Mouse (Mus musculus) layer of hippocampus, postnatal 25 days (tissue): ENCODE results near the gene Gnaz. TPM values are rescaled to one million over a fixed set of nuclear protein-coding genes. Genes with fewer than 3 reads are reported as not detected.

Experiments
- DNase-seq, 2 experiments: peaks; one replicate each; pipeline ENCODE4 v3.0.0; 2022; ENCODE audit warnings: mixed read lengths in 2 of 2, low spot score in 1 of 2; ENCODE audit errors: extremely low spot score in 1 of 2
- total RNA-seq, 2 experiments: library from RNA; stranded (reverse); gene quantifications; 2 replicates each; pipeline ENCODE4 v1.2.3; 2021

Gnaz gene
- total RNA-seq, 2 experiments from 2014 or later: 99.3 to 109 TPM

- peak; percentile 73 to 83 for DNase-seq
Observed at GRCm38 (mm10) chr10:75060217-75060842, 93.4 kb downstream of the Gnaz start, which contains the start of gene Bcr. Gene Bcr, plus strand, starts transcription at chr10:75060592.

- no peak for DNase-seq
Observed at GRCm38 (mm10) chr10:75060843-75061235, 93.9 kb downstream of the Gnaz start.

GRCm38 (mm10) chr10:75061341-75062188 lies 94.6 kb downstream of the Gnaz start:
- no peak for DNase-seq

- no peak for DNase-seq
Observed at GRCm38 (mm10) chr10:75062189-75062561, 95.2 kb downstream of the Gnaz start.

GRCm38 (mm10) chr10:75062621-75063020 lies 95.6 kb downstream of the Gnaz start:
- no peak for DNase-seq

GRCm38 (mm10) chr10:75063301-75063965 lies 96.5 kb downstream of the Gnaz start:
- no peak for DNase-seq

GRCm38 (mm10) chr10:75065691-75066090 lies 98.7 kb downstream of the Gnaz start:
- DNase-seq: no peak

Other genes with a start within 250 kb of the Gnaz start
- under 1 TPM; 0.27 to 0.31 TPM for gene Rsph14, start 65.4 kb downstream of the Gnaz start, total RNA-seq
- 10 to 100 TPM; 26.1 to 35.8 TPM for gene Rab36, start 69.9 kb downstream of the Gnaz start, total RNA-seq
- gene Bcr, start 93.4 kb downstream of the Gnaz start, total RNA-seq: 100 to 1,000 TPM; 107 to 109 TPM
- gene Specc1l, start 244.9 kb downstream of the Gnaz start, total RNA-seq: 10 to 100 TPM; 42.8 to 44.9 TPM